Mouse (Mus musculus): ENCODE results near the gene Sf1. TPM values are rescaled to one million over a fixed set of nuclear protein-coding genes. Genes with fewer than 3 reads are reported as not detected.

Sf1 gene
- polyA plus RNA-seq (2015; fragmentation: Nextera tagmentation; extraction: Ambion mirVana), result 132 and 150 TPM in 2 replicates

DNA sequence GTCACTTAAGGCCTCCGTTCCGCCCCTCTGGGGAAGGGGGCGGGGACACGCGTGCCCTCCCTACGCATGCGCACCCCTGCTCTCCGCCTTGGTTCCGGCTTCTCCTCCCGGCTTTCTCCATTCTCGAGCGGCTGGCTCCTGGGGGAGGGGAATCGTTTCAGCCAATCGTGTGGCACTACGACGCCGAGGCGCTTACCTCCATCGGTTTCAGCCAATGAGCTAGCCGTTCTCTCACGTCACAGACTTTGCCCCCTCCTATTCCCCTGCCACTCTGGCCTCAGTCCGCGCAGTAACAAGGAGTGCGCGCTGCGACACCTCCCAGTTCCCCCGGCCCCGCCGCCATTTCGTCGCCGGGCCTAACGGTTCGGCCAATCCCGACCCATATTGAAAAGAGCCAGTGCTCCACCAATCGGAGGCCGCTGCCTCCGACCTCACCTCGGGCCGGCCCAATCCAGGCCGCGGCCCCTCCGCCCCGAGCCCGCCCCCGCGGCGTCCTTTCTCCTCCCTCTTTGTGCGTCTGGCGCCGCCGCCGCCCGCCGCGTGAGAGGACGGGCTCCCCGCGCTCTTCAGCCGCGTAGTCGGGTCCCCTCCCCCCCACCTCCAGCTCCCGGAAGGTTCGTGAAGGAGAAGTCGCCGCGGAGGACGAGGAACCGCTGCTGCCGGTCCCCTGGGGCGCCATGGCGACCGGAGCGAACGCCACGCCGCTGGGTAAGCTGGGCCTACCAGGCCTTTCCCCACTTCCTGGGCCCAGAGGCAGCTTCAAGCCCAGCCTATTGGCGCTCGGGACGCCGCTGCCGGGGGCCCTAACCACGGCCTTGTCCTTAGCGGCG, at the start of gene Sf1:
TSS of gene Sf1 (plus strand) at position 280 of the 830 bp plus-strand sequence.
- under 1% methylated on average over 80 of the region's 85 CpGs for WGBS
- Histone ChIP-seq H3K36me3 (ENCODE audit: insufficient read depth, low read length) (peaks cover 34% of the 10 kb centered on the region), H3K27me3 (ENCODE audit: insufficient read depth, low read length) (no peaks in the 10 kb centered on the region), H3K27ac (ENCODE audit: low read length) (peak within 1 kb of the TSS; percentile 98), H3K9me3 (ENCODE audit: low read length) (no peaks in the 10 kb centered on the region), H3K4me1 (ENCODE audit: insufficient read depth, low read length) (peaks cover 23% of the 10 kb centered on the region), H3K4me2 (replicated peaks; ENCODE audit: low read depth, low read length) (peak within 1 kb of the TSS; percentile 94), H3K9ac (replicated peaks; ENCODE audit: low read length) (peak within 1 kb of the TSS; percentile 99), H3K4me3 (ENCODE audit: low read length) (peak within 1 kb of the TSS; percentile 98)
- ATAC-seq (ENCODE audit: low FRiP score, low TSS enrichment), result peak; percentile 99

DNA sequence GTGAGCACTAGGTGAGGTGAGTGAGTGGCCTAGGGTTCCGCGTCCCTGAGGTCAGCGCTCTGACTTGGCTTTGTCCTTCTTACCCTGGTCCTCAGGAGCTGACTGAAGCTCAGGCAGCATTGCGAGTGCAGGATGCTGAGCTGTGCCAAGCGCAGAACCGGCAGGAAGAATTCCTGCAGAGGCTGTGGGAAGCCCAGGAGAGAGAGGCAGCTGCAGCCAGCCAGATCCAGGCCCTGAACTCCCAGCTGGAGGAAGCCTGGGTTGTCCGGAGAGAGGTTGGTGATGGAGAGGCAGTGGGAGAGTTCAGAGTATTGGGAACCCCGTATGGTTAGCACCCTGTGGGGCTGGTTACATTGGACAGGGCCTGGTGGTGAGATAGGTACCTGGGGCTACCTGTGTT, 49.7 kb upstream of the Sf1 start:
- ATAC-seq (ENCODE audit: low FRiP score, low TSS enrichment), result no peak
- no peak overlapping the region for H3K4me3 ChIP-seq (ENCODE audit: low read length)
- H3K36me3 ChIP-seq (ENCODE audit: insufficient read depth, low read length), result peaks cover 52% of the 10 kb centered on the region
- no peak overlapping the region for H3K9ac ChIP-seq (replicated peaks; ENCODE audit: low read length)
- H3K4me1 ChIP-seq (ENCODE audit: insufficient read depth, low read length), result no peaks in the 10 kb centered on the region
- 92% methylated on average over 8 of the region's 8 CpGs for WGBS
- H3K27me3 ChIP-seq (ENCODE audit: insufficient read depth, low read length), result no peaks in the 10 kb centered on the region
- H3K4me2 ChIP-seq (replicated peaks; ENCODE audit: low read depth, low read length), result no peak overlapping the region
- no peaks in the 10 kb centered on the region for H3K9me3 ChIP-seq (ENCODE audit: low read length)
- no peak overlapping the region for H3K27ac ChIP-seq (ENCODE audit: low read length)

DNA sequence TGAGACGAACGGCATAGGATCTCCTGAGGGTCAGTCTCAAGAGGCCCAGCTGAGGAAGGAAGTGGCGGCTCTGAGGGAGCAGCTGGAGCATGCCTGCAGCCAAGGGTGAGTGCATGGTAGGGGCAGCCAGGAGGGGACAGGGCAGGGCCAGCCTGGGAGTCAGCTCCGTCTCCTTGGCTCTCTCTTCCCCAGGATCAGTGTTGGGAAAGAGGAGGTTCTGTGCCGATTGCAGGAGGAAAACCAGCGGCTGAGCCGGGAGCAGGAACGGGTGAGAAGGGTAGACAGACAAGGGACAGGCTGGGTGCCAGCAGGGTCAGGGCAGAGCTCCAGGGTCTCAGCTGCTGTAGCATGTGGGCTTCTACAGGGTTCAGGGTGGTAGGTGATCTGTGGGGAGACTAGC, 49.0 kb upstream of the Sf1 start:
- WGBS, result 70% methylated on average over 8 of the region's 8 CpGs
- H3K27ac ChIP-seq (ENCODE audit: low read length), result no peak overlapping the region
- no peaks in the 10 kb centered on the region for H3K9me3 ChIP-seq (ENCODE audit: low read length)
- no peaks in the 10 kb centered on the region for H3K27me3 ChIP-seq (ENCODE audit: insufficient read depth, low read length)
- no peak overlapping the region for H3K9ac ChIP-seq (replicated peaks; ENCODE audit: low read length)
- ATAC-seq (ENCODE audit: low FRiP score, low TSS enrichment), result no peak
- H3K4me2 ChIP-seq (replicated peaks; ENCODE audit: low read depth, low read length), result no peak overlapping the region
- H3K4me1 ChIP-seq (ENCODE audit: insufficient read depth, low read length), result no peaks in the 10 kb centered on the region
- H3K4me3 ChIP-seq (ENCODE audit: low read length), result no peak overlapping the region
- H3K36me3 ChIP-seq (ENCODE audit: insufficient read depth, low read length), result peaks cover 57% of the 10 kb centered on the region

DNA sequence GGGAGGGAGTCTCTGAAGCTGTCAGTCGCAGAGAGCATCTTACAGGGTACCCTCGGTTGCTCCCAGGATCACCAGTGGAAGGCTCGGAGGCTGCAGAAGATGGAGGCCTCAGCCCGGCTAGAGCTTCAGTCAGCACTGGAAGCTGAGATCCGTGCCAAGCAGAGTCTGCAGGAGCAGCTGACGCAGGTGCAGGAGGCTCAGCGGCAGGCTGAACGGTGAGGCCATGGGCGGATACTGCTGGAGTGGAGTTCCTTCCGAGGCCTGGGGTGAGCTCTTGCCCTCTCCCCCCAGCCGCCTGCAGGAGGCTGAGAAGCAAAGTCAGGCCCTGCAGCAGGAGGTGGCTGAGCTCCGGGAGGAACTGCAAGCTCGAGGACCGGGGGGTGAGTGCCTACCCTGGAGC, 47.9 kb upstream of the Sf1 start:
- H3K9me3 ChIP-seq (ENCODE audit: low read length), result no peaks in the 10 kb centered on the region
- 74% methylated on average over 14 of the region's 14 CpGs for WGBS
- H3K9ac ChIP-seq (replicated peaks; ENCODE audit: low read length), result no peak overlapping the region
- H3K36me3 ChIP-seq (ENCODE audit: insufficient read depth, low read length), result peaks cover 65% of the 10 kb centered on the region
- H3K4me1 ChIP-seq (ENCODE audit: insufficient read depth, low read length), result no peaks in the 10 kb centered on the region
- no peak overlapping the region for H3K4me2 ChIP-seq (replicated peaks; ENCODE audit: low read depth, low read length)
- H3K27me3 ChIP-seq (ENCODE audit: insufficient read depth, low read length), result no peaks in the 10 kb centered on the region
- H3K4me3 ChIP-seq (ENCODE audit: low read length), result no peak overlapping the region
- no peak overlapping the region for H3K27ac ChIP-seq (ENCODE audit: low read length)
- no peak for ATAC-seq (ENCODE audit: low FRiP score, low TSS enrichment)

DNA sequence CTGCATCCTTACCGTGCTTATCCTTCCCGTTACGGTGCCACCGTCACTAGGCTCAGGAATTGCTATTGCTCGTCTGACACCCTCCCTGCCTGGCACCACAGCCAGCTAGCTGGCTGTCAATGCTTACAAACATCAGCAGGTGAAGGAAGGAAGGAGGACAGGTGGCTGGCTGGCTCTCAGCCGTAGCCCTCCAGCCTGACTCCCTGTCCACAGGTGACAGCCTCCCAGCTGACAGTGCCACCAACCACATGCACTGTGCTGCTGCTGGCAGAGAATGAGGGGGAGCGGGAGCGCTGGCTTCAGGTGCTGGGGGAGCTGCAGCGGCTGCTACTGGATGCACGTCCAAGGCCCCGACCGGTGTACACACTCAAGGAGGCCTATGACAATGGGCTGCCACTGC, 45.3 kb upstream of the Sf1 start:
- H3K36me3 ChIP-seq (ENCODE audit: insufficient read depth, low read length), result peaks cover 72% of the 10 kb centered on the region
- no peak for ATAC-seq (ENCODE audit: low FRiP score, low TSS enrichment)
- H3K9ac ChIP-seq (replicated peaks; ENCODE audit: low read length), result no peak overlapping the region
- no peak overlapping the region for H3K4me2 ChIP-seq (replicated peaks; ENCODE audit: low read depth, low read length)
- no peaks in the 10 kb centered on the region for H3K9me3 ChIP-seq (ENCODE audit: low read length)
- H3K4me3 ChIP-seq (ENCODE audit: low read length), result no peak overlapping the region
- WGBS, result 91% methylated on average over 12 of the region's 12 CpGs
- H3K27ac ChIP-seq (ENCODE audit: low read length), result no peak overlapping the region
- H3K27me3 ChIP-seq (ENCODE audit: insufficient read depth, low read length), result no peaks in the 10 kb centered on the region
- no peaks in the 10 kb centered on the region for H3K4me1 ChIP-seq (ENCODE audit: insufficient read depth, low read length)

DNA sequence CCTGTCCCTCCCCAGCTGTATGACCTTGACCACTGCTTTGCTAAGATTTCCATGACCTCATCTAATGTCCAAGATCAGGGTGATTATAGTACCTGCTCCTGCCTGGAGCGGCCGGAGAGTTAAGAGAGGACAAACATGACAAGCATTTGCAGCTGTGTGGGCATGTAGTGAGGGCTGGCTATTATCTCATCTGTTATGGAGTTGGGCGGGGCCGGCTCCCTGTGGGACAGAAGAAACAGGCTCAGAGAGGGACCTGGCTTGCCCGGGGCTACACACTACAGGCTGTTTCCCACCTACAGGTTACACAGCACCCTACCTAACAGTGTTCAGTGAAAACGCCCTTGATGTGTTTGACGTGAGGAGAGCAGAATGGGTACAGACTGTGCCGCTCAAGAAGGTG, 42.1 kb upstream of the Sf1 start:
- Histone ChIP-seq H3K4me2 (replicated peaks; ENCODE audit: low read depth, low read length) (no peak overlapping the region), H3K27me3 (ENCODE audit: insufficient read depth, low read length) (no peaks in the 10 kb centered on the region), H3K4me3 (ENCODE audit: low read length) (no peak overlapping the region), H3K9me3 (ENCODE audit: low read length) (no peaks in the 10 kb centered on the region), H3K4me1 (ENCODE audit: insufficient read depth, low read length) (no peaks in the 10 kb centered on the region), H3K36me3 (ENCODE audit: insufficient read depth, low read length) (peaks cover 56% of the 10 kb centered on the region), H3K27ac (ENCODE audit: low read length) (no peak overlapping the region), H3K9ac (replicated peaks; ENCODE audit: low read length) (no peak overlapping the region)
- 78% methylated on average over 8 of the region's 8 CpGs for WGBS
- 0 out of 2 replicates have a peak, but pooled peaks have one; percentile 21 for ATAC-seq (ENCODE audit: low FRiP score, low TSS enrichment)

DNA sequence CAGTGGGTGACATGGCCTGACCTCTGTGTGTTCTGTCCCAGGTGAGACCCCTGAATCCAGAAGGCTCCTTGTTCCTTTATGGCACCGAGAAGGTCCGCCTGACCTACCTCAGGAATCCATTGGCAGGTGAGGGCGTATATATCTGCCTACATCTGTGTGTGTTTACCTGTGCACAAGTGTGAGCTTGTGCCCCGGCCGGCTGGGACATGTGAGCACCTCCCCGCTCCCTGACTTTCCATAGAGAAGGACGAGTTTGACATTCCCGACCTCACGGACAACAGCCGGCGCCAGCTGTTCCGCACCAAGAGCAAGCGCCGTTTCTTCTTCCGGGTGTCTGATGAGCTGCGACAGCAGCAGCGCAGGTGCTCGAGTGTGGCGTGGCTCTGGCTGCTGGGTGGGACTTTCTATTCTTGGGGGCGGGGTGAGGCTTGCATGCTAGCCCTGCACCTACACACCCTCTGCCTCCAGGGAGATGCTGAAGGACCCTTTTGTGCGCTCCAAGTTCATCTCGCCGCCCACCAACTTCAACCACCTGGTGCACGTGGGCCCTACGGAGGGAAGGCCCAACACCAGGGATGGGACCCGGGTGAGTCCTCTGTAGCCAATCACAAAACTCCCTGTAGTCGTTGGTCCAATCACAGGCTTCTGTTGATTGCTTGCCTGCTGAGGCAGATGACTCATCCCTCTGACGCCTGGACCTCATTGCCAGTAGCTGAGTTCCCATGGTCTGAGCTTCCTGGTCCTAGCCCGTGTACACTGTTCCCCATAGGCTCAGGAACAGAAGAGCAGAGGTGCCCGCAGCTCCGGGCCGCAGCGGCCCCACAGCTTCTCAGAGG, 41.5 kb upstream of the Sf1 start:
- peak; percentile 37; the same call in 1 of the 2 replicates for ATAC-seq (ENCODE audit: low FRiP score, low TSS enrichment)
- Histone ChIP-seq H3K9me3 (ENCODE audit: low read length) (no peaks in the 10 kb centered on the region), H3K27me3 (ENCODE audit: insufficient read depth, low read length) (no peaks in the 10 kb centered on the region), H3K4me1 (ENCODE audit: insufficient read depth, low read length) (no peaks in the 10 kb centered on the region), H3K4me3 (ENCODE audit: low read length) (no peak overlapping the region), H3K9ac (replicated peaks; ENCODE audit: low read length) (no peak overlapping the region), H3K36me3 (ENCODE audit: insufficient read depth, low read length) (peaks cover 50% of the 10 kb centered on the region), H3K4me2 (replicated peaks; ENCODE audit: low read depth, low read length) (no peak overlapping the region), H3K27ac (ENCODE audit: low read length) (no peak overlapping the region)
- 72% methylated on average over 33 of the region's 33 CpGs for WGBS

DNA sequence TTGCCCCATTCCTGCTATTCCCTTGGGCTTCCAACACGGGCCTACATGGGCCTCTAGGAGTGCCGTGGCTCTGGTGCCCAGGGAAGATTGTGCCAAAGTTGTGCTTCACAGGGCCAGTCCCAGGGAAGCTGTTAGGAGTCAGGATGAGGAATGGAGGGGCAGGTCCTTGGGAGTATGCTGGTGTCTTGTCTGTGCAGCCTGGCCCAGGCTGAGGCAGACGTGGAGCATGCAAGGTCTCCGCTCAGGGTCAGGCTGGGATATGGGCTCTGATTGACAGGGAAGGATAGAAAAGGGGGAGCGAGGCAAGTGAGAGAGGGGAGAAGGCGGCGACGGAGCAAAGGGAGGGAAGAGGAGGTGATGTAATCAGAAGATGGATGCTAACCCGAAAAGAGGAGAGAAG, 38.7 kb upstream of the Sf1 start:
- peaks cover 29% of the 10 kb centered on the region; the same call in 1 of the 2 replicates for H3K36me3 ChIP-seq (ENCODE audit: insufficient read depth, low read length)
- H3K9ac ChIP-seq (replicated peaks; ENCODE audit: low read length), result no peak overlapping the region
- no peak overlapping the region for H3K4me3 ChIP-seq (ENCODE audit: low read length)
- ATAC-seq (ENCODE audit: low FRiP score, low TSS enrichment), result no peak
- no peak overlapping the region for H3K4me2 ChIP-seq (replicated peaks; ENCODE audit: low read depth, low read length)
- no peaks in the 10 kb centered on the region for H3K27me3 ChIP-seq (ENCODE audit: insufficient read depth, low read length)
- H3K4me1 ChIP-seq (ENCODE audit: insufficient read depth, low read length), result no peaks in the 10 kb centered on the region
- WGBS, result 84% methylated on average over 9 of the region's 9 CpGs
- H3K27ac ChIP-seq (ENCODE audit: low read length), result no peak overlapping the region
- H3K9me3 ChIP-seq (ENCODE audit: low read length), result no peaks in the 10 kb centered on the region

DNA sequence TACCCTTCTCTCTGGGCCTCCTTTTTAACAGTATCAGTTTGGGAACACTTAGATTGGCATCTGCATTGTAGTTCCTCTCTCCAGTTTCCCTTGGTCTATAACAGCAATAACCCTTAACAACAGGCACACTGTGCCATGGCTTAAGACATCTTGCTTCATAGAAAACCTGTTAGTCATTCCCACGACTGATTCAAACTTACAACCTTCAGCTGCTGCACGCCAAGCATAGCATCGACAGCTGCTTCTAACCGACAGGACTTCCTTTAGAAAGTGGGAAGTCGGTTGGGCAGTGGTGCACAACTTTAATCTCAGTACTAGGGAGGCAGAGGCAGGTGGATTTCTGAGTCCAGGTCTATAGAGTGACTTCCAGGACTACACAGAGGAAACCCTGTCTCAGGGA, 32.3 kb upstream of the Sf1 start:
- WGBS, result 56% methylated on average over 5 of the region's 5 CpGs
- H3K27me3 ChIP-seq (ENCODE audit: insufficient read depth, low read length), result no peaks in the 10 kb centered on the region
- H3K9me3 ChIP-seq (ENCODE audit: low read length), result no peaks in the 10 kb centered on the region
- H3K36me3 ChIP-seq (ENCODE audit: insufficient read depth, low read length), result no peaks in the 10 kb centered on the region
- H3K9ac ChIP-seq (replicated peaks; ENCODE audit: low read length), result peak overlapping the region; percentile 68
- 0 out of 2 replicates have a peak overlapping the region, but pooled peaks have one; percentile 56 for H3K4me2 ChIP-seq (replicated peaks; ENCODE audit: low read depth, low read length)
- no peak for ATAC-seq (ENCODE audit: low FRiP score, low TSS enrichment)
- H3K4me3 ChIP-seq (ENCODE audit: low read length), result no peak overlapping the region
- H3K27ac ChIP-seq (ENCODE audit: low read length), result no peak overlapping the region
- peaks cover 18% of the 10 kb centered on the region for H3K4me1 ChIP-seq (ENCODE audit: insufficient read depth, low read length)

Measured in kidney, embryonic 16.5 days (tissue).